Mouse (Mus musculus) spleen, adult 2 months (tissue): ENCODE measurements around the gene Atp8b5. TPM values are rescaled to one million over a fixed set of nuclear protein-coding genes. Genes with fewer than 3 reads are reported as not detected.
A peak's percentile ranks its signal among the peaks of the same experiment; 100 is the strongest.

ENCODE experiments used
- DNase-seq, 2 experiments: peaks; one replicate each; pipeline versions ENCODE4 v3.0.0 to v3.0.0-alpha.2; 2012 to 2021; ENCODE audit warnings: low spot score in 2 of 2, low read depth in 1 of 2
- H3K27ac ChIP-seq: fragments of 200-500 bp; 2 replicates; pipeline ENCODE4 v1.5.1; 2012; ENCODE audit warnings: low read length, inconsistent platforms; ENCODE audit not compliant: insufficient read depth
- H3K27me3 ChIP-seq: fragments of 200-500 bp; 2 replicates; pipeline ENCODE4 v1.6.1; 2012; ENCODE audit warnings: mild to moderate bottlenecking, moderate library complexity, low read length, inconsistent platforms; ENCODE audit not compliant: control insufficient read depth, insufficient read depth
- H3K36me3 ChIP-seq: fragments of 200-500 bp; 2 replicates; pipeline ENCODE4 v1.6.1; 2012; ENCODE audit warnings: mild to moderate bottlenecking, low read length, inconsistent platforms; ENCODE audit not compliant: control insufficient read depth, insufficient read depth
- H3K4me1 ChIP-seq: fragments of 200-500 bp; 2 replicates; pipeline ENCODE4 v1.6.1; 2011; ENCODE audit warnings: inconsistent platforms; ENCODE audit not compliant: control insufficient read depth, insufficient read depth, insufficient read length
- H3K4me3 ChIP-seq: fragments of 200-500 bp; 2 replicates; pipeline ENCODE4 v1.5.1; 2011; ENCODE audit warnings: mild to moderate bottlenecking, inconsistent platforms; ENCODE audit not compliant: insufficient read depth, insufficient read length; ENCODE audit errors: extremely low read depth
- CTCF ChIP-seq: fragments of 200-500 bp; IDR thresholded peaks from 2 replicates; pipeline ENCODE4 v1.5.1; 2011; ENCODE audit warnings: mild to moderate bottlenecking, inconsistent platforms; ENCODE audit not compliant: insufficient read depth, insufficient read length, insufficient replicate concordance; ENCODE audit errors: extremely low read depth
- POLR2A ChIP-seq: fragments of 200-500 bp; IDR thresholded peaks from 2 replicates; pipeline ENCODE4 v1.6.1; 2011; ENCODE audit warnings: low read depth, low read length, inconsistent platforms
- WGBS: fragments of 180-500 bp; shearing (Covaris S2); methylation state at CpG from one replicate; pipeline ENCODE4 v1.1.7; 2018; 5-methylcytosine and 5-hydroxymethylcytosine counted together
- polyA plus RNA-seq: library from polyadenylated mRNA; depleted of rRNA; stranded (reverse); fragments of >200 nt; gene quantifications from 2 replicates; pipeline ENCODE4 v1.2.3, GENCODE M21; 2012

The Atp8b5 gene
- polyA plus RNA-seq, 1 experiment: 0.06 TPM

DNA sequence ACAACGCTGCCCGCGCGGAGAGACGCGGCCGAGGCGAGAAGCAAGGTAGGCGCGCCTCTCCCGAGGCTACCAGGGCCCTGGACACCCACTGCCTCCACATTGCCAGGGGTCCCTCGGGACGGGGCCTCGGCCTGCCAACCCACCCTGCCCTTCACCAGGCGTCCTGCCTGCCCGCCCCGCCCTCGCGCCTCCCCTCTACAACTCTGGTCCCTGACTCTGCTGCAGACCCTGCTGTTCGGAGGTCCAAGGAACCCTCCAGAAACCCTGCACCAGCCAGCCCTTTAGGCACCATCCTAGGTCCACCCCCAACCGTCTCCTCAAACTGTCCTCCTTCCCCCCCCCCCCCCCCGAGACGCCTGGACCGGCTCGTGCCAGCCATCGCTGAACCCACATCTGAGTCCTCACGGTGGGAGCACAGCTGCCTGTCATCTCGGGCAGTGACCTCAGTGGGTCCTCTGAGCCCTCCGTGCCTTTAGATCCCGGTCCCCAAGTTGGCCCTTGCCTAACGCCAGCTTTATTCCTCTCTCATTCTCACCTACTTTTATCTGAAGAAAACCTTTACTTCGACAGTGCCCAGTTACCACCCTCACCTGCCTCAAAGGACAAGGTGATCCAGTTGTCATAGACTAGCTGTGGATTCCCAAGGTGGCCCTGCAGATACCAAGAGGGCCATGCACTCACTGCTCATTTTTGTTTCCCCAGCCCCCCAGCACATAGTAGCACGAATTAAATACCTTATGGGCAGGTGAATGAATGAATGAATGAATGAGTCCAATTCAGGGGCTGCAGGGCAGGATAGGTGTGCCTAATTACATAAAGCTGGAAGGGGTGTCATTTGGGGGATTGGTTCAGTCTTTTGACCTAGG lies 115.4 kb downstream of the Atp8b5 start:
- no peaks in the 10 kb centered on the region for H3K36me3 ChIP-seq
- H3K4me1 ChIP-seq: peaks cover 4% of the 10 kb centered on the region; the same call in 1 of the 2 replicates
- H3K27me3 ChIP-seq: peaks cover 5% of the 10 kb centered on the region; the same call in 1 of the 2 replicates
- peak overlapping the region; percentile 51 for H3K4me3 ChIP-seq
- DNase-seq: no peak
- TF ChIP-seq POLR2A: no peak
- WGBS: 12% methylated on average over 31 of the region's 33 CpGs
- peak overlapping the region; percentile 70; the same call in 1 of the 2 replicates for H3K27ac ChIP-seq

DNA sequence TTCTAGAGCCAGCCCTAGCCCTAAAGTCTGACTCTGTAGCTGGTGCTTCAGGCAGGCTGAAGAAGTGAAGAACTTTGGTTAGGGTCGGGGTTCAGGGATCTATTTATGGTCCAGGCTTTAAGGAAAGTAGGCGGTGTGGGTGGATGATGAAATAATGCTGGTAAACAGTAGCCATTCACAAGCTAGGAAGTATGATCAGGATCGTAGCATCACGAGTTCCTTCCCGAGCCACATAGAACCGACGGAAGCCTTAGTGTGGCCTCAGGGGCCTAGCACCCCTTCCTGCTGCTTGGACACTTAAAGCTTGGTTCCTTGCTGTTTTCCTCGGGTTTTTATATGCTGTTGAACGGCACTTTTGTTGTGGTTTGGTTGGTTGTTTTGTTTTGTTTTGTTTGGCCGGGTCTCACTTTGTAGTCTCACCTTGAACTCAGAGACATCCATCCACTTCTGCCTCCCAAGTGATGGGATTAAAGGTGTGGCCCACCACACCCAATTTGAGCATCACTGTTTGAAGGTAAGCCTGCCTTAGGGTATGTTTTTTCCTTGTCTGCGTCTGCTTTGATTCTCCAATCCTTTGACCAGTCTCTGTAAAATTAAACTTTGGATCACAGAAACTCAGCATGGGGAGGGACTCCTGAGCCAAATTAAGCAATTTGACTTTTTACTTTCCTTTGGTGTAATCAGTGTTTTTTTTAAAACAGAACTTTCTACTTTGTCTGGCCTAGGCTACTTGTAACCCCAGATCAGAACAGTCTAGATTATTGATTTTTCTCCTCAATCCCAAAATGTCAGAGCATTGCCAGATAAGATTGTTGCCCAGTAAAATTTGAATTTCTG lies 116.5 kb downstream of the Atp8b5 start:
- Histone ChIP-seq H3K4me3 (peak overlapping the region; percentile 27; the same call in 1 of the 2 replicates), H3K36me3 (no peaks in the 10 kb centered on the region), H3K27me3 (peaks cover 5% of the 10 kb centered on the region; the same call in 1 of the 2 replicates), H3K4me1 (peaks cover 4% of the 10 kb centered on the region; the same call in 1 of the 2 replicates), H3K27ac (peak overlapping the region; percentile 31; the same call in 1 of the 2 replicates)
- TF ChIP-seq CTCF (no peak), POLR2A (no peak)
- WGBS: 66% methylated on average over 11 of the region's 11 CpGs
- DNase-seq: no peak

DNA sequence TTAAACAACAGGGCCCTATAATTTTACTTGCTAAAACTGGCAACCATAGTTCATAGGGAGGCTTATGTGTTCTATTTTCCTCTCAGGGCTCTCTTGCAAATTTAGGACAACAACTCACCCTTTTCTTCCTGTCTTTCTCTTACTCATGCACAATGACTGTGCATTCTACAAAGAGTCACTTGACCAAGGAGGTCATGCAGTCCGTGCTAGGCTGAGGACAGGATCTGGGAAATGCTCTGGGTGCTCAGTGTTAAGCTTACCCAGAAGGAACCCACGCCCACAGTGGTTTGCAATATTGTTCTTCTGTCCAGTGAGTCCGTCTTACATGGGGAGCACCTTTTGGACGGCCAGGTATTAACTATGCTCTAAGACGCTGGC lies 117.1 kb downstream of the Atp8b5 start:
- no peak overlapping the region for H3K27ac ChIP-seq
- H3K4me1 ChIP-seq: peaks cover 4% of the 10 kb centered on the region; the same call in 1 of the 2 replicates
- no peak overlapping the region for H3K4me3 ChIP-seq
- no peak for DNase-seq
- H3K36me3 ChIP-seq: no peaks in the 10 kb centered on the region
- no peak for TF ChIP-seq POLR2A
- no peak for TF ChIP-seq CTCF
- 72% methylated on average over 5 of the region's 5 CpGs for WGBS
- peaks cover 5% of the 10 kb centered on the region; the same call in 1 of the 2 replicates for H3K27me3 ChIP-seq

DNA sequence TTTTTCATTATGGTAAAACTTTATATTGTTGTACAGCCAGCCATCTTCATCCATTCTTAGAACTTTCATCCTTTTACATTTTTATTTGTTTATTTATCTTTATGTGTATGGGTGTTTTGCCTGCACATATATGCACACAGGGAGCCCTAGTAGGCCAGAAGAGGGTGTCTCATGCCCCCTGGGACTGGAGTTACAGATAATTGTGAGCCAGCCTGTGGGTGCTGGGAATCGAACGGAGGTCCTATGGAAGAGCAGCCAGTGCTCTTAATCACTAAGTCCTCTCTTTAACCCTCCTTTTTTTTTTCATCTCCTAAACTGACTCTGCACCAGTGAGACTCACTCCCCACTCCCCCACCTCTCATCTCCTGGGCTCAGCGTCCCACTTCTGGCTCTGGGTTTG lies 117.6 kb downstream of the Atp8b5 start:
- Histone ChIP-seq H3K4me3 (no peak overlapping the region), H3K27me3 (peaks cover 5% of the 10 kb centered on the region; the same call in 1 of the 2 replicates), H3K4me1 (peaks cover 4% of the 10 kb centered on the region; the same call in 1 of the 2 replicates), H3K36me3 (no peaks in the 10 kb centered on the region), H3K27ac (no peak overlapping the region)
- TF ChIP-seq POLR2A (no peak), CTCF (no peak)
- 96% methylated on average over 3 of the region's 3 CpGs for WGBS
- DNase-seq: no peak

- Histone ChIP-seq H3K4me1 (peaks cover under 1% of the 10 kb centered on the region; the same call in 1 of the 2 replicates), H3K27me3 (peaks cover 3% of the 10 kb centered on the region; the same call in 1 of the 2 replicates), H3K36me3 (no peaks in the 10 kb centered on the region), H3K4me3 (no peak overlapping the region), H3K27ac (no peak overlapping the region)
- TF ChIP-seq POLR2A: no peak
- no peak for TF ChIP-seq CTCF
- DNase-seq: no peak
Observed at GRCm38 (mm10) chr4:43386932-43387331, 120.0 kb downstream of the Atp8b5 start.

- H3K27ac ChIP-seq: no peak overlapping the region
- WGBS: 87% methylated on average over 2 of the region's 2 CpGs
Observed at GRCm38 (mm10) chr4:43389390-43389789, 122.4 kb downstream of the Atp8b5 start.

More at GRCm38 (mm10) chr4:43389390-43389789, 122.4 kb downstream of the Atp8b5 start:
- DNase-seq: no peak
- Histone ChIP-seq H3K36me3 (no peaks in the 10 kb centered on the region), H3K4me1 (no peaks in the 10 kb centered on the region), H3K4me3 (no peak overlapping the region), H3K27me3 (no peaks in the 10 kb centered on the region)
- TF ChIP-seq CTCF (no peak), POLR2A (no peak)
